Mouse (Mus musculus): Measurements from ENCODE around the gene Ahsa1.
"Not testable (repeated sequence)": the region's sequence is repeated elsewhere in the genome, so short reads cannot be mapped to it uniquely, and the experiment has no call there.

Gene Ahsa1

GRCm38 (mm10) chr12:87282743-87283142 lies 16.5 kb downstream of the Ahsa1 start:
- DNase-seq: no peak

DNA sequence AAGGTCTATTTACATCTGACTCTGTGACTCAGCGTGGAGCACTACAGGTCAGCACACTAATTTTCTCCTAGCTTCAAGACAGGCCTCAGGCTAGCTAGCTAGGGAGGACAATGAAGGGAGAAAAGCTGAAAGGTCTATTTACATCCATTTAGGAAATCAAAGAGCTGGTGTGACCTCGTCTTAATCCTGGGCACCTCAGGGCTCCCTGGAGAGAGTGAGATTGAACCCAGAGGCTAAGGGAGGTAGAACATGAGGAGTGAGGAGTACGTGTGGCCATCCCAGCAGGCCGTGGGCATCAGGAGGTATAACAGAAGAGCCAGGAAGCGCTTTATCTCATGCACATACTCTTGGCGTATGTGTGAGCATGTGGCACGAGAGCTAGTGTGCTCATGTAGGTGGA lies 17.4 kb downstream of the Ahsa1 start:
- no peak for DNase-seq

DNA sequence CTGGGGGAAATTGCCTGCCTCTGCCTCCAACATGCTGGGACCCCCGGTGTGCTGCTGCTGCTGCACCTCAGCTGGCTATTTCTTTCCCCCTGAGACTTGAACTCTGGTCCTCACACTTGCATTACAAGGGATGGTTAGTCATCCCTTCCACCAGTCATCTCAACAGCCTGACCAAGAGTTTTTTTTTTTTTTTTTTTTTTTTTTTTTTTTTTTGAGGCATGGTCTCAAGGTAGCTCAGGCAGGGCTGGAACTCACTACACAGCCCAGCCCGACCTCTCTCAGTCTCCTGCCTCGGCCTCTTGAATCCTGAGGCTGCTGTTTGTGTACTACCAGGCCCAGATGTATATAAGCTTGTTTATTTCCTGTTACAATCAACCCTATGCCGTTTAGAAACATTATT lies 18.0 kb downstream of the Ahsa1 start:
- DNase-seq: no peak

GRCm38 (mm10) chr12:87284726-87285125 lies 18.4 kb downstream of the Ahsa1 start:
- DNase-seq: peak in 1 of 2 experiments; percentile 45

DNA sequence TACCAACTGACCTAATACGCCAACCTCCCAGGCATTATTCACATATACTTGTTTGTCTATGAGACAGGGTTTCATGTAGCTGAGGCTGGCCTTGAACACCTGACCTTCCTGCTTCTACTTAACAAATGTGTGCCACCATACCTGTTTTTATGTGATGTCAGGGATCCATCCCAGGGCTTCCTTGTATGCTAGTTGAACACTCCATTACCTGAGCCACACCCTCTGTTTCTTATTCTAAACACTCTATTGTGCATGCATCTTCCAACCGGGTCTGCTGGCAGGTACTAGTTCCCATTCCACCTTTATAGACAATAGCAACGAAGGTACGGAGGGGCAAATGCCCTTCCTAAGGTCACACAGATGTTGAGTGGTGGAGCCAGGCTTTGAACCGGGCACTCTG lies 22.8 kb downstream of the Ahsa1 start:
- no peak for DNase-seq

- no peak for DNase-seq
Measured at GRCm38 (mm10) chr12:87293934-87294333, 27.7 kb downstream of the Ahsa1 start.

DNA sequence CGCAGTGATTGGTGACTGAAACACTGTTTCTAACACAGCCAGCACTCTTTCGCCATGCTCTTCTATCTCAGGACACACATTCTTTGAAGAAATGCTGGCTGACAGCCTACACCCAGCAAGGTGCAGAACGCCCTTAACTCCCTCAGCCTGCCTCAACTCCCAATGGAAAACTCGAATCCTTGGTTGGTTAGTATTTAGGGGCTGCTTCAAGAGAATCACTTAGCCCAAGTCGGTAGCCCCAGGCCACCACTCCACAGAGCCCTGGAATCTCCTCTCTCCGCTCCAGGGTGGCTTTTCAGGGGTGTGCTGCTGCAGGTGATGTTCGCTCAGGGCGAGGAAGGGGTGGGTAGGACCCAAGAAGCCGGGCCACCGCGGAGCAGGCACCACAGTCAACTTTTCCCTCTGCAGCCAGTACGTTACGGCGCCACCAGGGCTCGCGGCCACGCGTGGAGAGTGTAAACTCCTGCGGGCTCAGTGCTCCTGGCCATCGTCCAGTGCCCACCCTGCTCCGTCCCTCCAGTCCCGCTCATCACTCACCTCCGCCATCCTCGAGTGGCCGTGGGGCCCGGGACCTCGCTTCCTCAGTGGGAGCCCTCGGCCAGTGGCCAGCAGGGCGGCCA lies 32.9 kb downstream of the Ahsa1 start:
- peak in 1 of 2 experiments; percentile 35 for DNase-seq

GRCm38 (mm10) chr12:87299657-87300440 lies 33.6 kb downstream of the Ahsa1 start, which contains the start of gene Ism2:
Gene Ism2 (minus strand): TSS chr12:87299705.
- peak; percentile 46 to 68 for DNase-seq

GRCm38 (mm10) chr12:87300441-87300690 lies 34.1 kb downstream of the Ahsa1 start:
- no peak for DNase-seq

- DNase-seq: no peak
Measured at GRCm38 (mm10) chr12:87301189-87301588, 34.9 kb downstream of the Ahsa1 start.

DNA sequence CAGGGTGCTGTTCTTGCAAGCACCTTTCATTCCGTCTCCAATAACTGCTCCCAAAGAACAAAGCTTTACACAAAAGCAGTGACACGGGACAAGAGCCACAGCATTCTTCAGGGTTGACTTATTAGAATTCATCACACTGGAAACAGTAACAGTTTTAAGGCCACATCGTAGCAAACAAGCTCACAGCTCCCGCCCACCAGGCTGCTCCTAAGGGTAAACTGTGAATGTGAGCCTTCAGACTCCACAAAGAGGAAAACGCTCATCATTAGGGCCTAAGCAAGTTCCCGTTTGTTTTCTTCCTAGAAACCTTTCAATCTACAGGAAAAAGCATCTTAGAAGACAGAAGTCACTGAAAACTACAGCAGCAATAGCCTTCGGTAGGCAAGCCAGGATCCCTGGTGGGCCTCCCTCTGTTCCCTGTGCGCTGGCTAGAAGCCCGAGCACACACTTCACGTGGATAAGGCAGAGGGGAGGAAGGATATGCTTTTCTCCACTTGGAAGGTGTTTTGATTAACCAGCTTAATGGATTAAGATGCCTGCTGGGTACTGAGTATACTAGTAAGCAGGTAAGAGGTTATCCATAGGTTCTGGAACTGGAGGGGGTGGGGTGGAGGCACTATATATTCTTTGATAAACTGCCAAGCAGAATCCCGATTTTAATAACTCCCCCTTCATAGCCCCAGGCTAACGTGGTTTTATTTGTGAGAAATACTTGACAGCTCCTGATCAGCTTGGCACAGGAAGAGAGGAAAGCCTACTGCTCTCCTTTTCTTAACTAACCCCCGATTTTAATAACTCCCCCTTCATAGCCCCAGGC lies 39.7 kb downstream of the Ahsa1 start:
- DNase-seq: no peak

DNA sequence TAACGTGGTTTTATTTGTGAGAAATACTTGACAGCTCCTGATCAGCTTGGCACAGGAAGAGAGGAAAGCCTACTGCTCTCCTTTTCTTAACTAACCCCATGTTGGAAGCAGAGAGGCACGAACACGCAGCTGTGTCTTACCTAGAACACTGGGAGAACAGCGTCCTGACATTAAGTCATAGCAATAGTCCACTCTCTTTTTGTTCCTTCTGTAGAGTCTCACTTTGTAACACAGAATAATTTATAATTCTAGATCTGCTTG lies 40.2 kb downstream of the Ahsa1 start:
- DNase-seq: not testable (repeated sequence)

DNA sequence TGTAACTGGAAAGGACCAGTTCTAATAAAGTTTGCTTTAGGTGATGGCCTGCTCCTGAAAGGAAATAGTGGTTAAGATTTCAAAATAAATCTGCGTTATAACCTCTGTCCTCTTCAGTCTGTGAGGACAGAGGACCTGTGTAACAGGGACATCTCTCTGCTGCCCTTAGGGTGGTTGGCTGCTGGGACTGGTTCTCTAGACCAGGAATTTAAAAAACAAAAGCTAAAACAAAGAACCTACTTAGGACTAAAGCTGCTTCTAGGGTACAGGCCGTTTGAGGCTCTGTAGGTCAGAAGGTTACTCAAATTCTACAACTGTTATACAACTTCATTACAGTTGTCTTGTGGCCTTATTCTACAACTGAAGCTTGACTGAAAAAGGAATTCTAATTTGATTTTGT lies 46.8 kb downstream of the Ahsa1 start:
- DNase-seq: no peak

- no peak for DNase-seq
Measured at GRCm38 (mm10) chr12:87317951-87318350, 51.7 kb downstream of the Ahsa1 start.

GRCm38 (mm10) chr12:87319229-87319628 lies 53.0 kb downstream of the Ahsa1 start:
- no peak for DNase-seq
